Mouse (Mus musculus) forebrain, embryonic 11.5 days (tissue): Measurements from ENCODE around the gene Mob3b. TPM values are rescaled to one million over a fixed set of nuclear protein-coding genes. Genes with fewer than 3 reads are reported as not detected.

Experiments
- ATAC-seq: fragments of 200-750 bp; cut with Nextera tagmentation; replicated peaks from 2 replicates; pipeline ENCODE4 v1.8.0; 2017; ENCODE audit warnings: moderate TSS enrichment; ENCODE audit not compliant: low FRiP score
- DNase-seq: peaks from one replicate; pipeline ENCODE4 v3.0.0-alpha.2; 2017; ENCODE audit warnings: low spot score
- H3K27ac ChIP-seq: fragments of 300-500 bp; sonication (generic); 2 replicates; pipeline ENCODE4 v1.5.1; 2014; ENCODE audit warnings: low read depth, low read length
- H3K27me3 ChIP-seq: fragments of 300-500 bp; sonication (generic); 2 replicates; pipeline ENCODE4 v1.6.1; 2014; ENCODE audit warnings: mild to moderate bottlenecking, low read length, mixed read lengths; ENCODE audit not compliant: control insufficient read depth, insufficient read depth
- H3K36me3 ChIP-seq: fragments of 300-500 bp; sonication (generic); 2 replicates; pipeline ENCODE4 v1.6.1; 2014; ENCODE audit warnings: mild to moderate bottlenecking, low read length, moderate library complexity, mixed read lengths; ENCODE audit not compliant: control insufficient read depth, insufficient read depth
- H3K4me1 ChIP-seq: fragments of 300-500 bp; sonication (generic); replicated peaks from 2 replicates; pipeline ENCODE4 v1.6.1; 2014; ENCODE audit warnings: low read length, mixed read lengths; ENCODE audit not compliant: control insufficient read depth, insufficient read depth
- H3K4me2 ChIP-seq: fragments of 300-500 bp; sonication (generic); 2 replicates; pipeline ENCODE4 v1.6.1; 2014; ENCODE audit warnings: low read depth, mild to moderate bottlenecking, low read length, moderate library complexity, mixed read lengths; ENCODE audit not compliant: severe bottlenecking
- H3K4me3 ChIP-seq: fragments of 300-500 bp; sonication (generic); 2 replicates; pipeline ENCODE4 v1.5.1; 2014; ENCODE audit warnings: low read depth, low read length
- H3K9ac ChIP-seq: fragments of 300-500 bp; sonication (generic); 2 replicates; pipeline ENCODE4 v1.6.1; 2014; ENCODE audit warnings: low read length
- H3K9me3 ChIP-seq: fragments of 300-500 bp; sonication (generic); 2 replicates; pipeline ENCODE4 v1.6.1; 2016; ENCODE audit warnings: low read length, mixed read lengths; ENCODE audit not compliant: control insufficient read depth
- WGBS: fragments of 180-500 bp; shearing (Covaris S2); extraction: QIAGEN DNeasy Blood & Tissue Kit; methylation state at CpG from one replicate; pipeline ENCODE4 v1.1.7; 2014; 5-methylcytosine and 5-hydroxymethylcytosine counted together
- polyA plus RNA-seq: library from polyadenylated mRNA; unstranded; fragments of >200 nt; fragmentation: Nextera tagmentation; extraction: Ambion mirVana; gene quantifications from 2 replicates; pipeline ENCODE4 v1.2.1, GENCODE M21; 2014

Gene Mob3b
- polyA plus RNA-seq, 1 experiment from 2014 or later = 18.9 TPM

- Histone ChIP-seq H3K27ac (no peak overlapping the region), H3K4me2 (no peak overlapping the region), H3K27me3 (no peaks in the 10 kb centered on the region), H3K9ac (no peak overlapping the region), H3K9me3 (no peaks in the 10 kb centered on the region), H3K4me3 (no peak overlapping the region), H3K36me3 (no peaks in the 10 kb centered on the region), H3K4me1 (peaks cover 3% of the 10 kb centered on the region; the same call in 1 of the 2 replicates)
- no peak for DNase-seq
- no peak for ATAC-seq
- 89% methylated on average over 3 of the region's 3 CpGs for WGBS
Measured at GRCm38 (mm10) chr4:35060401-35060800, 96.9 kb downstream of the Mob3b start.

- 91% methylated on average over 2 of the region's 2 CpGs for WGBS
- Histone ChIP-seq H3K27me3 (no peaks in the 10 kb centered on the region), H3K4me3 (no peak overlapping the region), H3K9me3 (no peaks in the 10 kb centered on the region), H3K9ac (no peak overlapping the region), H3K36me3 (no peaks in the 10 kb centered on the region), H3K4me1 (no peaks in the 10 kb centered on the region; the same call in 1 of the 2 replicates), H3K4me2 (no peak overlapping the region), H3K27ac (no peak overlapping the region)
- ATAC-seq (no peak), DNase-seq (no peak)
Measured at GRCm38 (mm10) chr4:35054362-35054761, 102.9 kb downstream of the Mob3b start.

DNA sequence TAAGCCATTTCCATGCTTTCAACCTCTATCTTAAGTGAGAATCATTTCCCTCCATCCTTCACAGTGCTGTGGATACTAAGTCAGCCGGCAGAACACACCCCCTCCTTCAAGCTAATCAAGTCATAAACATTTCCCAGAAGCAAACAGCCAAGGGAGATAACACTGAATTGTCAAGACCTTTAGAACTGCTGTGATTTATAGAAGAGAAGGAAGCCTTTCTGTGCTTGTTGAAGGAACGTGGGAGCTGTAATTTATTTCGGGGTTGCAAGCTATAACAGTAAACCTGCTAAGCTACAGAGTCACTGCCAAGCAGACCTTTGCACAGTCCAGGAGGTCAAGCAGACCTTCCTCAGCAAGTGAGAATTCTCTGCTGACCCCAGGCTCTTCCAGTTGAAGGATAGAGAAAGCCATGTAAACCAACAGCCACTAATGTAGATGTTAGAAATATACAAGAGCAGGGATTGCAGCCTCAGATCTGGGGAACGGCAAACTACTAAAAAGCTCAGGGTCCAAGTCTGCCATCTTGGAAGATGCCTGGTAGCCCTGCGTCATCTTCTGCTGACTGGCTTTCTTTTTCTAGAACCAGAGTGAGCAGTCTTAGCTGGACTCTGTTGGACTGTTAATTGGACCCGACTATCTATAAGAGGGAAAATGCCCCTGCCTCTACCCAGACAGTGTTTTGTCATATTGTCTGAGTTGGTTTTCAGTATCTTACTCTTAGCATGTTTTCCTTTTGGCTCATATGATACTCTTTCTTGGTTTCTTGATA, 104.9 kb downstream of the Mob3b start:
- WGBS = 92% methylated on average over 6 of the region's 6 CpGs
- no peak for ATAC-seq
- Histone ChIP-seq H3K4me3 (no peak overlapping the region), H3K4me2 (no peak overlapping the region), H3K27ac (no peak overlapping the region), H3K27me3 (no peaks in the 10 kb centered on the region), H3K9me3 (no peaks in the 10 kb centered on the region), H3K9ac (no peak overlapping the region), H3K36me3 (no peaks in the 10 kb centered on the region), H3K4me1 (no peaks in the 10 kb centered on the region; the same call in 1 of the 2 replicates)
- DNase-seq = no peak

DNA sequence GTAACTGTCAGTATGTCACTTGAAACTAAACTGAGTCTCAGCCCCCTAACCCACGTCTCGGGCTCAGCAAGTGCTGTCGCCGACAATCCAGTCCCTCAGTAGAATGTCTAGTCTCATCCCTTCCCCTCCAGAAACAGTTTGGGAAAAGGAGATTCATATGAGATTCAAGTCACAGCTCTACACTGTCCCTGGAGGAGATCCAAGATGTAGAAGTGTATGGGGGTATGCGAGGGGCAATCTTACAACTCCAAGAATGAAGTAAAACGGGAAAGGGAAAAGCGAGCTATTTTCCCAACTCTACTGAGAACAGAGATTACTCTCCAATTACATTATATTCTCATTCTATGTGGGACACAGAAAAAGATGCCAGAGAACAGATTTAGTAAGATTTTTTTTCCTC, 106.1 kb downstream of the Mob3b start:
- Histone ChIP-seq H3K27me3 (no peaks in the 10 kb centered on the region), H3K4me2 (no peak overlapping the region), H3K9me3 (no peaks in the 10 kb centered on the region), H3K36me3 (no peaks in the 10 kb centered on the region), H3K9ac (no peak overlapping the region), H3K4me3 (no peak overlapping the region), H3K27ac (no peak overlapping the region), H3K4me1 (no peaks in the 10 kb centered on the region; the same call in 1 of the 2 replicates)
- DNase-seq = no peak
- no peak for ATAC-seq
- 90% methylated on average over 7 of the region's 7 CpGs for WGBS

DNA sequence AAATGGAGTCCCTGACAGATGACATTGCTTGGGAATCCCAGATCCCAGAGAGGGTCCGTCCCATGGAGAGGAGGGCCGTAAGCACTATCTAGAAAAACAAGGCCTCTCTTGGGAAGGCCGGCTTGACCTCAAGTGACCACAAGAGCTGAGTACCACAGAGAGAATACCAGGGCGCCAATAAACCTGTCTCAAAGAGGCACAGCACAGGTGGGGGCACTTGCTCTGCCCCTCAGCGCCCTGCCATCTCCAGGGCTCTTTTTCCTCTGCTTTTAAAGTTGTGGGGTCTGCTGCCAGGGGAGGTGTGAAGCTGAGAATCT, 107.6 kb downstream of the Mob3b start:
- H3K9ac ChIP-seq = no peak overlapping the region
- no peak overlapping the region for H3K4me2 ChIP-seq
- H3K4me3 ChIP-seq = no peak overlapping the region
- H3K27ac ChIP-seq = no peak overlapping the region
- DNase-seq (no peak), ATAC-seq (no peak)
- no peaks in the 10 kb centered on the region for H3K36me3 ChIP-seq
- no peaks in the 10 kb centered on the region for H3K9me3 ChIP-seq
- no peaks in the 10 kb centered on the region; the same call in 1 of the 2 replicates for H3K4me1 ChIP-seq
- H3K27me3 ChIP-seq = no peaks in the 10 kb centered on the region
- 69% methylated on average over 5 of the region's 5 CpGs for WGBS

- Histone ChIP-seq H3K27ac (no peak overlapping the region), H3K9me3 (no peaks in the 10 kb centered on the region), H3K9ac (no peak overlapping the region), H3K36me3 (no peaks in the 10 kb centered on the region), H3K4me3 (no peak overlapping the region), H3K4me2 (no peak overlapping the region), H3K4me1 (no peaks in the 10 kb centered on the region; the same call in 1 of the 2 replicates), H3K27me3 (no peaks in the 10 kb centered on the region)
- no peak for ATAC-seq
- no peak for DNase-seq
- 40% methylated on average over 9 of the region's 9 CpGs for WGBS
Measured at GRCm38 (mm10) chr4:35049036-35049741, 108.1 kb downstream of the Mob3b start.

GRCm38 (mm10) chr4:35040896-35041295, 116.4 kb downstream of the Mob3b start:
- Histone ChIP-seq H3K4me2 (no peak overlapping the region), H3K27ac (no peak overlapping the region), H3K36me3 (no peaks in the 10 kb centered on the region), H3K4me1 (no peaks in the 10 kb centered on the region), H3K27me3 (no peaks in the 10 kb centered on the region), H3K9me3 (no peaks in the 10 kb centered on the region), H3K9ac (no peak overlapping the region), H3K4me3 (no peak overlapping the region)
- ATAC-seq (no peak), DNase-seq (no peak)
- WGBS = 97% methylated on average over 5 of the region's 5 CpGs

DNA sequence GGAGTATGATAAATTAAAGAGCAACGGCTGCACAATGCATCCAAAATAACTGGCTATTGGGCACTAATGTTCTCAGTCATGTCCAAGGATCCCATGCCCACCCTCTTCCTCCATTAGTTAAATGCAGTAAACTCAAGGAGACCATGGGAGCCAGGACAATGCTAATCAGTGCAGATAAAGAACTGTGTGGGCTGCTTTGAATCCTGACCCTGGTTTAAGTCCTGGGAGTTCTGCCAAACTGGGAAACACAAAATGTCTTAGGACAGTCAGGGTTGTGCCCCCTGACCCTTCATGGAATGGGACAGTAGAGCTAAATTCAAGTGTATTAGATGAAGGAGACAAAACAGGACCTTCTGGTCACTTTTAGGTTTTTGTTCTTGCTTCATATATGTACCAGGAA, 117.0 kb downstream of the Mob3b start:
- H3K36me3 ChIP-seq = no peaks in the 10 kb centered on the region
- no peaks in the 10 kb centered on the region for H3K4me1 ChIP-seq
- ATAC-seq = no peak
- no peaks in the 10 kb centered on the region for H3K9me3 ChIP-seq
- no peak overlapping the region for H3K9ac ChIP-seq
- no peak overlapping the region for H3K27ac ChIP-seq
- H3K4me2 ChIP-seq = no peak overlapping the region
- WGBS = 93% methylated on average over 1 of the region's 1 CpGs
- no peak overlapping the region for H3K4me3 ChIP-seq
- DNase-seq = peak; percentile 7
- H3K27me3 ChIP-seq = no peaks in the 10 kb centered on the region

DNA sequence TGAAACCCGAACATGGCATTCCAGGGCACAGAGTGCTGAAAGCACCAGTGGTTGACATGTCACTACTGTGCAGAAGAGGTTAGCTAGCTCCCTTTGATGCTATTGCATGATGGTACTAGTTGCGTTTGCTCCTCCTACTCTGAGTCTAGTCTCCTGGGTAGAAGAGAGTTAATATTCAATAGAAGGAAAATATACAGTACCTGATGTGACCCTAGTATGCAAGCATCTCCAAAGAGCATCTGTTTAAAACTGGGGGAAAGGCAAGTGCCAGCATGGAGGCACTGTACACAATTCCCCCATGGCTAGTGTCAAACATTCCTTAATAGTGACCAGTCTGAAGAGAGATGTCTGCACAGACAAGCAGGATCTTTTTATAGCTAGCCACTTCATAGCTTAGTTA, 119.5 kb downstream of the Mob3b start:
- Histone ChIP-seq H3K36me3 (no peaks in the 10 kb centered on the region), H3K9me3 (no peaks in the 10 kb centered on the region), H3K4me1 (no peaks in the 10 kb centered on the region), H3K9ac (no peak overlapping the region), H3K4me3 (no peak overlapping the region), H3K27ac (no peak overlapping the region), H3K4me2 (no peak overlapping the region), H3K27me3 (no peaks in the 10 kb centered on the region)
- 83% methylated on average over 2 of the region's 2 CpGs for WGBS
- no peak for DNase-seq
- ATAC-seq = no peak
